Mouse (Mus musculus): ENCODE measurements at regions not wholly inside any gene's neighbourhood (a gene's known extent, or its start where the extent isn't known, plus 50 kb on each side); places are given as distances from the start of the nearest gene placed in this dataset.

DNA sequence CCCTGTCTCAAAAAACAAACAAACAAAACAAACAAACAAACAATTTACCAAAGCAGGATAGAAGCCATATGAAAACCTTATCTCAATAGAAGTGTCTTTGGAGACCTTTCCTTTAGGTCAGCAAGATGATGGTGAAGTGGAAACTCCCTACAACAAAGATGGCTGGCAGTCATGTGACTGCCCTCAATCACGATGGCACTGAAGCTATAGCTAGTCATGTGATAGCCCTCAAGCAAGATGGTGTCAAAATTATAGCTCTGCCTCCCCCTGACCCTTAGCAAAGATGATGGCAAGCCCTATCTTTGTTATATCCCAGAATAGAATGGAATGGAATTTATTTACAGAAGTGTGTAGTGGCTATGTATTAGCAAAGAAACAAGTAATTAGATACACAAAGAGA, 423.2 kb downstream of the 1810013L24Rik start:
- no peak for DNase-seq (ENCODE audit: low spot score)

- DNase-seq (ENCODE audit: low spot score), result no peak
Measured at GRCm38 (mm10) chr16:9255351-9255750, 425.5 kb downstream of the 1810013L24Rik start.

- no peak for DNase-seq (ENCODE audit: low spot score)
Measured at GRCm38 (mm10) chr16:9260966-9261365, 431.1 kb downstream of the 1810013L24Rik start.

- no peak for DNase-seq (ENCODE audit: low spot score)
Measured at GRCm38 (mm10) chr16:9264554-9265145, 434.8 kb downstream of the 1810013L24Rik start.

- DNase-seq (ENCODE audit: low spot score), result no peak
Measured at GRCm38 (mm10) chr16:9267204-9267603, 437.3 kb downstream of the 1810013L24Rik start.

DNA sequence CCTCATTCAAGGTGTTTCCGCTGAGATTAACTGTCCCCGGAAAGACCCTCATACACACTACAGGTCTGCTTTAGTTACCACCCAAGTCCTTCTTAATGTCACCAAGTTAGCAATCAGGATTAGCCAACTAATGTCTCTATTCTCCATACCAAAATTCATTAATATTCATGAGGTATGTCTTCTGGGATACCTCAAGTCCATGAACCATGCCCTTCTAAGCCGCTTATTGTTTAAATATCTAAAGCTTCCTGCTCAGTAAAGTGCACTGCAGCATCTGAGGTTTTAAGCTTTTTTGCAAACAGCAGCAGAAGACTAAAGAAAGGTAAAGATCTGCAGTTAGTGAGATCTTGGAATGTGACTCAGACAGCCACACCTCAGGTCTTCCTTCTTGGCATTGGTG, 440.2 kb downstream of the 1810013L24Rik start:
- no peak for DNase-seq (ENCODE audit: low spot score)

- no peak for DNase-seq (ENCODE audit: low spot score)
Measured at GRCm38 (mm10) chr16:9270671-9271070, 440.8 kb downstream of the 1810013L24Rik start.

- no peak for DNase-seq (ENCODE audit: low spot score)
Measured at GRCm38 (mm10) chr16:9273751-9274300, 443.9 kb downstream of the 1810013L24Rik start.

DNA sequence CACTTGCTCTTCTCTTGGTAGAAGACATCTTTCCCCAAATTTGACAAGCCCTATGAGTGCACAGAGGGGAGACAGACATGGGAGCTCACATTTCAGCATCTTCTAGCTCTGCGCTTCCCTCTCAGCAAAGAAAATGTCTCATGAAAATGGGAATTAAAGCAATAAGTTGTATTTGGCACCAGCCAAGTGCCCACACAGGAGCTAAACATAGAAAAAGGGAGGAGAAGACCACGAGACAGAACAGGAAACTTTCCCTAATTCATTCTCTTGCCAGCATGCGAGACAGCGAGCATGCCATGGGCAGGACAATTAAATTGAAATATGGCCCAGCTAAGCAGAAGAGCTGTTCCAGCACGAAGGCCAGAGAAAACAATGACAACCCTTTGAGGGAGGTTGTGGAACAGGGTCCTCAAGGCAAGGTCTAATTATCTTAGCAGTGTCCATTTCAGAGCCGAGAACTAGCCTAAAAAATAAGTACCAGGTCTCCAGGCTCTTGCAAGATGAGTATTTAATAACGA, 444.7 kb downstream of the 1810013L24Rik start:
- no peak for DNase-seq (ENCODE audit: low spot score)

GRCm38 (mm10) chr16:9275426-9275825, 445.5 kb downstream of the 1810013L24Rik start:
- no peak for DNase-seq (ENCODE audit: low spot score)

GRCm38 (mm10) chr16:9277064-9277463, 447.2 kb downstream of the 1810013L24Rik start:
- no peak for DNase-seq (ENCODE audit: low spot score)

GRCm38 (mm10) chr16:9279726-9280125, 449.8 kb downstream of the 1810013L24Rik start:
- DNase-seq (ENCODE audit: low spot score), result no peak

DNA sequence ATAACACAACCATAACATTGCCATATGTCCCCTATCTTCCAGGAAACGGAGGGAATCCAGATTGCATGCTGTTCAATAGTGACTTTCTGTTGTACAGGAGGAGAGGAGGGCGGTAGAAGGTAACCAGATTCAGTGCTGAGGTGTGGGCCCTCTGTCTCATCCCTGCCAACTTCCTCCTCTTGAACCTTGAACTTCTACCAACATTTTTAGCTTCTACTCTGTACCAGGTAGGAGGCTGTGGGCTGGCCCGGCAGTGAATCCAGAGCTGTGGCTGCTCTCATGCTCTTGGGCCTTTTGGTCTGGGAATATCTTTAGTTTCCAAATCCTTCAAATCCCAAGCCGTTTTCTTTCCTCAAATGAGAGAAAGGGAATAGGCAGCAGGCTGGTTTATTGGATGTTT, 450.5 kb downstream of the 1810013L24Rik start:
- DNase-seq (ENCODE audit: low spot score), result no peak

DNA sequence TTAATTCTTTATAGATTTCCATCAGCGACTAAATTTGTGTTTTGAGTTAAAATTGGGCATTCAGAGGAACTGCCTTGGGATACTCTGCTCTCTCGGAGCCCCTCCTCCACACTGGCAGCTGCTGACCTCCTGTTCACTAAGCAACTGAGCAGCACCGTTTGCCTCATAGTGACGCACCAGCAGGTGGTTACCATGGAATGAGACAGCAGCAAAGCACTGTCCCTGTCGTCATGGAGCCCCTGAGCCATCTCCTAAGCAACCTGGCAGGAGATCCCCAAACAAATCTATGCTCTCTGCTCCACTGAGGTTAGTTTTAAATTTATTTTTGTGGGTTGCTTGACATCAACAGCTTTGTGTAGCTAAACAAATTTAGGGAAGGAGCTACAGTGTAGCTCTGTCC, 451.0 kb downstream of the 1810013L24Rik start:
- no peak for DNase-seq (ENCODE audit: low spot score)

DNA sequence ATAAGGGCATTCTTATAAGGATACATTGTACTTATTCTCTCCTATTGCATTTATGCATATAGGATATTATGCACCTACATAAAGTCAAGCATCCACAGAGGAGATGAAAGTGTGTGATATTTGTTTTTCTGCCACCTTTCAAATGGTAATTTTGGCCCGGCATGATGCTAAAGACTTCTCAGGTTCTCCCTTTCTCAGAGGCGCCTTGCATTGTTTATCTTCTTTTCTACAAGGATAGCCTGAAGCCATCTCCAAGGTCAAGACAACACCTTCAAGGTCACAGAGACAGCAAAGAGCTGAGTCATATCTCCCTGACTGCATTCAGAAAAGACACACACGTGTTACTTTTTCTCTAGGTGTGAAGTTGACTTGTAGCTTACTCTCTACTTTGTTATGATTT, 454.5 kb downstream of the 1810013L24Rik start:
- DNase-seq (ENCODE audit: low spot score), result no peak

GRCm38 (mm10) chr16:9285921-9286320, 456.0 kb downstream of the 1810013L24Rik start:
- DNase-seq (ENCODE audit: low spot score), result no peak

DNA sequence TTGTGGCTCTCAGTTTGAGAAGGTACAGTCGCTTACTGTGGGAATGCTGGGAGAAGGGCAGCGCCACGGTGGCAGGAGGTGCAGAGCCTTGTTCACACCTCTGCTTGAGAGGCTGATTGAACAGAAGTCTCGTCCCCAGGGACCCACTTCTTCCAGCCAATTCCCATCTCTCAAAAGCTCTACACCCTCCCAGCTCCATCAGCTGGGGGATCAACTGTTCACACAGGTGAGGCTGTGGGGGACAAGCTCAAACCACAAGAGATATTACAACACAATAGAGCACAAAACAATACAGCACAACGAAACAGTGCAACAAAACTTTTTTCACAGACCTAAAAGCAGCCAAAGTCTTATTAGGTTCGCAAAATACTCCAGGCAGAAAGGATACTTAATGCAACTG, 457.7 kb downstream of the 1810013L24Rik start:
- no peak for DNase-seq (ENCODE audit: low spot score)

DNA sequence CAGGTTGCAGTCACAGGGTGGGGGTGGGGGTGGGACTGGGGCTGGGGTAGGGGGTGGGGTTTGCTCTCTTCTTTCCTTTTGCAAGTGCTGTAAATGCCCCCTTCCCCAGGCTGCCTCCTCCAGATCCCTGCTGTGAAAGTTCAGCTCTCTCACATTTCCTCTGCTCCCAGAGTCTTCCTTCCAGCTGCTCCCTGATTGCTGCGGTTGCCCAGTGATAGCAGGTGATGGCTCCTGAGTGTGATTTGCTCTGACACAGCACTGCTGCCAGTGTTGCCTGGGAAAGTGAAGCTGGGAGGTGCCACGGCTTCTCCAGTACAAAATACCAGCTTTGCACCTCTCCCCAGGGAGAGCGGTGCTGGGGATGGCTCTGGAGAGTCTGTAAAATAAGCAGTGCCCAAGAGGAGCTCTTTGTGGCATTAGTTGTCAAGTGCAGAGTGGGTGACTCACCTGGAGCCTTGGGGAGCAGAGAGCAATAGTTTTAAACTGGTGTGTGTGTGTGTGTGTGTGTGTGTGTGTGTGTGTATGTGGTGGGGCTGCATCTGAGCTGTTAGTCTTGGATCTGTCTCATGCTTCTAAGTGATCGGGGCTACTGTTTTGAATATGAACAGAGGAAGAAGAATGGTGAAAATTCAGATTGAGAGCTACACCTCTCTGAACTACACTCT, 461.6 kb downstream of the 1810013L24Rik start:
- no peak for DNase-seq (ENCODE audit: low spot score)

DNA sequence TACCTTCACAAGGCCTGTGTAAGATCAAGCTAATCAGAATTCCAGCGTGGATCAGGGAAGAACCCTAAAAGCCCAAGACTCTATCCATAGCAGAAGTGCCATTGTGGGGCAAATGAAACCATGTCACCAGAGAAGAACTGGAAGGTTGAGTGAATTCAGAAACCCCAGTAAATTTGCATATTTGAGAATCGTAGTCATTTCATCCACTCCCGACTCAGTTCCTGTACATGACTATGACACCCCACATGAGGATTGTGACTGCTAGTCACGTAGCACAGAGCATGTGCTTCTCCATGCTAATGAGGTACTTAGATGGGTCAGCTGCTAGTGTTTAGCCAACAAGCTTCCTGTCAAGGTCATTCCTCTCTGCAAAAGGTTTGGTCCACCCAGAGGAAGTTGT, 473.2 kb downstream of the 1810013L24Rik start:
- no peak for DNase-seq (ENCODE audit: low spot score)

DNA sequence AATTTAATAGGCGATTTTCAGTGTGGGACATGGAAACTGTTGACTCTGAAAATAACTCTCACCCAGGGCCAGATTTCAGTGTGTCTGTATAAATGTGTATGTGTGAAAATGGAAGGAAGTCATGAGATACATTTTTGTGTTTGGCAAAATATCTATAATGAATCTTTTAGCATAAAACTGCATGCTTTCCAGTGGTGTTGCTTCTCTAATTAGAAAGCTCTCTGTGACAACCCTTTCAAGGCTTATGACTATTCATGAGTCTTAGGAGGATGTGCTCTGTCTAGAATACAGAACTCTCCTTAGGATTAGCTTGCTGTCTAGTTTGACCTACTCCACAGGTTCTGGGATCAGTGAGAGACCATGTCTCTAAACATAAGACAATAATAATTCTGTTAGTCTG, 474.2 kb downstream of the 1810013L24Rik start:
- DNase-seq (ENCODE audit: low spot score), result no peak

- no peak for DNase-seq (ENCODE audit: low spot score)
Measured at GRCm38 (mm10) chr16:9310744-9311143, 480.8 kb downstream of the 1810013L24Rik start.

DNA sequence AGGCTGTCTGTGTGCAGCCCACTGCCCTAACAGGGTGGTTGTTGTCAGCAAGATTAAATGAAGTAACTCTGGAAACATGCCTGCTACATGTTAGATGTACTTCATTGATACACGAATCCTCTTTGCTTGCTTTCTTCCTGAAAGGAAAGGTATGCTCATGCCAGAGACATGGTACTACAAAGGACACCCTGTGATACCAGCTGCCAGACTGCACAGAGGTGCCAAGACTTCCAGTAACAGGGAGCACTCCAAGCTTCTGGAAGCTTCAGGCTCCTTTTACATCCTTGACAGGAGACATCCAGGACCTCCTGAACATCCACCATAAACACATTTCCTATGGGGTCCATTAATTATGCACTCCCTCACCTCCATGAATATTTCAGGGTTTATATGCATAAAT, 505.7 kb downstream of the 1810013L24Rik start:
- no peak for DNase-seq (ENCODE audit: low spot score)

GRCm38 (mm10) chr16:9336063-9336462, 506.2 kb downstream of the 1810013L24Rik start:
- no peak for DNase-seq (ENCODE audit: low spot score)

All from thymus, postnatal 0 days (tissue).